Mouse (Mus musculus) midbrain, embryonic 14.5 days (tissue): Measurements from ENCODE around the gene Rgl3. TPM values are rescaled to one million over a fixed set of nuclear protein-coding genes. Genes with fewer than 3 reads are reported as not detected.
A peak's percentile ranks its signal among the peaks of the same experiment; 100 is the strongest.

Source experiments
- ATAC-seq: fragments of 200-750 bp; cut with Nextera tagmentation; 2 replicates; pipeline ENCODE4 v1.8.0; 2017; ENCODE audit warnings: moderate number of reproducible peaks, moderate library complexity; ENCODE audit not compliant: low FRiP score, low TSS enrichment
- DNase-seq: peaks from one replicate; pipeline ENCODE4 v3.0.0-alpha.2; 2015
- H3K27ac ChIP-seq: fragments of 300-500 bp; sonication (generic); replicated peaks from 2 replicates; pipeline ENCODE4 v1.5.1; 2014; ENCODE audit warnings: mild to moderate bottlenecking, low read depth, low read length, moderate library complexity
- H3K27me3 ChIP-seq: fragments of 300-500 bp; sonication (generic); 2 replicates; pipeline ENCODE4 v1.6.1; 2014; ENCODE audit warnings: low read length, control low read depth, mixed read lengths; ENCODE audit not compliant: control insufficient read depth, insufficient read depth
- H3K36me3 ChIP-seq: fragments of 300-500 bp; sonication (generic); 2 replicates; pipeline ENCODE4 v1.6.1; 2014; ENCODE audit warnings: low read length, control low read depth; ENCODE audit not compliant: control insufficient read depth, insufficient read depth
- H3K4me1 ChIP-seq: fragments of 300-500 bp; sonication (generic); 2 replicates; pipeline ENCODE4 v1.6.1; 2014; ENCODE audit warnings: mild to moderate bottlenecking, antibody characterized with exemption, low read length, control low read depth; ENCODE audit not compliant: control insufficient read depth, insufficient read depth
- H3K4me2 ChIP-seq: fragments of 300-500 bp; sonication (generic); 2 replicates; pipeline ENCODE4 v1.6.1; 2014; ENCODE audit warnings: mild to moderate bottlenecking, low read length, moderate library complexity
- H3K4me3 ChIP-seq: fragments of 300-500 bp; sonication (generic); replicated peaks from 2 replicates; pipeline ENCODE4 v1.5.1; 2014; ENCODE audit warnings: low read depth, low read length
- H3K9ac ChIP-seq: fragments of 300-500 bp; sonication (generic); replicated peaks from 2 replicates; pipeline ENCODE4 v1.6.1; 2014; ENCODE audit warnings: mild to moderate bottlenecking, low read length, moderate library complexity
- H3K9me3 ChIP-seq: fragments of 300-500 bp; sonication (generic); 2 replicates; pipeline ENCODE4 v1.6.1; 2016; ENCODE audit warnings: low read length, control low read depth, mixed read lengths; ENCODE audit not compliant: control insufficient read depth
- WGBS: fragments of 180-500 bp; shearing (Covaris S2); extraction: QIAGEN DNeasy Blood & Tissue Kit; methylation state at CpG from one replicate; pipeline ENCODE4 v1.1.7; 2014; 5-methylcytosine and 5-hydroxymethylcytosine counted together
- polyA plus RNA-seq: library from polyadenylated mRNA; unstranded; fragments of >200 nt; fragmentation: Nextera tagmentation; extraction: Ambion mirVana; gene quantifications from 2 replicates; pipeline ENCODE4 v1.2.1, GENCODE M21; 2014

Rgl3 gene
- polyA plus RNA-seq, 1 experiment from 2014 or later: 0.68 TPM

DNA sequence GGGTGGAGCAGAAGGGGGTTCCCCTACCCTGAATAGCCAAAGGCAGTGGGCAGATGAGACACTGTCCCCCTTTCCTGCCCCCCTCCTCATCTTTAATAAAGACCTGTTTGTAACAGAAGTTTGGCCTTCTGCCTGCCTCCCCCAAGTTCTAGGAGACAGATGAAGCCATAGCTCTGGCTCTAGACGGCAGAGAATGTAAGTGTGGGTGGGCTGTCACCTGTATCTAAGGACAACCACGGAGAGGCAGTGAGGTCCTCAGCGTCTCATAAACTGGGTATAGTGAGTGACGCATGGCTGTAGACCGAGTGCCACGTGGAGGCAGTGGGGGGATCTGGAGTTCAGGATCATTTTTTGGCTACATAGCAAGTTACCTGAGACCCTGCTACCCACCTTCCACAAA is 40.5 kb downstream of the Rgl3 start:
- WGBS: 68% methylated on average over 6 of the region's 6 CpGs
- Histone ChIP-seq H3K4me1 (0 out of 2 replicates have a peak, but pooled peaks cover 2% of the 10 kb centered on the region), H3K9me3 (no peaks in the 10 kb centered on the region), H3K27ac (no peak overlapping the region), H3K27me3 (no peaks in the 10 kb centered on the region), H3K9ac (no peak overlapping the region), H3K4me3 (no peak overlapping the region), H3K36me3 (peaks cover 20% of the 10 kb centered on the region; the same call in 1 of the 2 replicates), H3K4me2 (no peak overlapping the region)
- no peak for ATAC-seq
- no peak for DNase-seq

DNA sequence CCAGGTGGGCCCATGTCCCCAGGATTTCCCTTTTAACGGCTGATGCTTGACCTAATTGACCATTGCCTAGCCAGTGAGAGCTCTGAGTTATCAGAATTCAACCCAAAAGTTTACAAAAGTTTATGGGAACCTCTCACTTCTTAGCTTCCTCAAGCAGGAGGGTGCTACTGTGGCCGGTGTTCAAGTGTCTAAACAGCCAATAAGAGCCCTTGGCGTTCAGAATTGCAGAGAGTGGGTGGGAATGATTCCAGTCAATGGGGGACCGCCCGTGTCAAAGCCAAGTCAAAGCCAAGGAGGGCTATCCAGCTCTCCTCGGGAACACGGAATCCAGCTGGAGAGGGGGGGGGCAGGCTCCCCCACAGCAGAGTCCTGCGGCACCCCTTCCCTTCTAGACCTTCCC is 41.1 kb downstream of the Rgl3 start:
- WGBS: 60% methylated on average over 8 of the region's 8 CpGs

DNA sequence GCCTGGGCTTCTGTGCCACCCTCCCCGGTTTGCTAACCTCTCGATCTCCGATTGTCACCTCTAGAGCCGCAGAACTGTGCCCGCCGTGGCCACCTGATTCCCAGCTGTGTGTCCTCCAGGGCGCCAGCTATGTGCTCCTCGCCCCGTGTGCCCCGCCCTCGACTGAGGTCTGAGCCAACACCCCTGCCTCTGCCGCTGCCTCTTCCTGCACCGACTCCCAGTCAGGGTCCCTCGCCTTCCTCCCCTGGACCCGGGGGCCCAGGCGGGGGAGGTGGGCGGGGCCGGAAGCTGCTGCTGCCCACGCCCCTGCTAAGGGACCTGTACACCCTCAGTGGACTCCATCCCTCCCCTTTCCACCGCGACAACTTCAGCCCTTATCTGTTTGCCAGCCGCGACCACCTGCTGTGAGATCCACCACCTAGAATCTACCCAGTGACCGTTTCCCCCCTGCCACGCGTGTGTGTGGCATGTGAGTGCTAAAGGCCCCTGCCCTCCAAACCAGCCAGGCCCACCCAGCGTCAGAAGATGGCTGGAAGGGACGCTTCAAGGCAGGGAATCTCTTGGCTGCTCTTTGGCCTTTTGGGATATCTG is 41.6 kb downstream of the Rgl3 start:
- 6% methylated on average over 28 of the region's 28 CpGs for WGBS
- DNase-seq (no peak), ATAC-seq (no peak)
- no peak overlapping the region for H3K4me2 ChIP-seq
- no peaks in the 10 kb centered on the region for H3K4me1 ChIP-seq
- H3K9me3 ChIP-seq: no peaks in the 10 kb centered on the region
- H3K4me3 ChIP-seq: no peak overlapping the region
- H3K36me3 ChIP-seq: peaks cover 20% of the 10 kb centered on the region; the same call in 1 of the 2 replicates
- no peak overlapping the region for H3K27ac ChIP-seq
- no peaks in the 10 kb centered on the region for H3K27me3 ChIP-seq
- H3K9ac ChIP-seq: no peak overlapping the region

More for the DNA sequence above, 41.1 kb downstream of the Rgl3 start:
- Histone ChIP-seq H3K4me1 (no peaks in the 10 kb centered on the region), H3K4me3 (no peak overlapping the region), H3K36me3 (peaks cover 20% of the 10 kb centered on the region; the same call in 1 of the 2 replicates), H3K9ac (no peak overlapping the region), H3K4me2 (no peak overlapping the region), H3K9me3 (no peaks in the 10 kb centered on the region), H3K27me3 (no peaks in the 10 kb centered on the region), H3K27ac (no peak overlapping the region)
- DNase-seq (no peak), ATAC-seq (no peak)

DNA sequence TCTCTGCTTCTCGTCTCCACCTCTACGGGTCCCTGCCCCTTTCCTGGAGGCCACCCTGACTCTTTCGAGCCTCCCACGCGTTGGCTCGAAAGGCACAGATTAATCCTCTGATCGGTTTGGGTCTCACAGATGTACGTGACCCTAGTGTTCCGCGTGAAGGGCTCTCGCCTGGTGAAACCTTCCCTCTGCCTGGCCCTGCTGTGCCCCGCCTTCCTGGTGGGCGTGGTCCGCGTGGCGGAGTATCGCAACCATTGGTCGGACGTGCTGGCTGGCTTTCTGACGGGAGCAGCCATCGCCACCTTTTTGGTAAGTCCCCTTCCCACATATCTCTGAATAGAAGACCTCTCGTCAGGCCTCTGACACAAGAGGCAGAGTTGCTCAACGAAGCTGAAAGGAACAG is 45.0 kb downstream of the Rgl3 start:
- WGBS: 24% methylated on average over 23 of the region's 23 CpGs
- no peaks in the 10 kb centered on the region for H3K4me1 ChIP-seq
- H3K27me3 ChIP-seq: no peaks in the 10 kb centered on the region
- H3K27ac ChIP-seq: no peak overlapping the region
- no peak for DNase-seq
- no peak overlapping the region for H3K4me3 ChIP-seq
- no peaks in the 10 kb centered on the region for H3K9me3 ChIP-seq
- H3K36me3 ChIP-seq: peaks cover 42% of the 10 kb centered on the region
- no peak for ATAC-seq
- H3K9ac ChIP-seq: no peak overlapping the region
- H3K4me2 ChIP-seq: no peak overlapping the region

DNA sequence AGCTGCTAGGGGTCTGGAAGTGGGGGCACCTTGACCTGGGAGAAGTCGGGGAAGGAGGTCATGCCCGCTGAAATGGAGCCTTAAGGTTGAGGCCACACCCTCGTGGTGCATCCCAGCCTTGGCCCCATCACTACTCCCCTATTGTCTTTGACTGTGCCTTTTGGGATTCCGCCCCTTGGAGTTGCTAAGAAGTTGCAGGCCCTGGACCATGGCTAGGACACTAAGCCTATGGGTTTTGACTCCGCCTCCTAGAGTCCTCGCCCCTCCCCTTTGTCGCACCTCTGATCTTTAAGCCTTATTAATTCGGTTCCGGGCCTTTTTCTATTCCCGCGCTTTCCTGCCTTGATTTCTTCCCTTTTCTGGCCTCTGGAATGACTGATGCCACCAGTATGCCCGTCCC is 45.6 kb downstream of the Rgl3 start:
- ATAC-seq (no peak), DNase-seq (no peak)
- Histone ChIP-seq H3K4me3 (no peak overlapping the region), H3K27me3 (no peaks in the 10 kb centered on the region), H3K9me3 (no peaks in the 10 kb centered on the region), H3K4me2 (no peak overlapping the region), H3K4me1 (no peaks in the 10 kb centered on the region), H3K9ac (no peak overlapping the region), H3K27ac (no peak overlapping the region), H3K36me3 (peaks cover 46% of the 10 kb centered on the region)
- WGBS: 54% methylated on average over 12 of the region's 12 CpGs

DNA sequence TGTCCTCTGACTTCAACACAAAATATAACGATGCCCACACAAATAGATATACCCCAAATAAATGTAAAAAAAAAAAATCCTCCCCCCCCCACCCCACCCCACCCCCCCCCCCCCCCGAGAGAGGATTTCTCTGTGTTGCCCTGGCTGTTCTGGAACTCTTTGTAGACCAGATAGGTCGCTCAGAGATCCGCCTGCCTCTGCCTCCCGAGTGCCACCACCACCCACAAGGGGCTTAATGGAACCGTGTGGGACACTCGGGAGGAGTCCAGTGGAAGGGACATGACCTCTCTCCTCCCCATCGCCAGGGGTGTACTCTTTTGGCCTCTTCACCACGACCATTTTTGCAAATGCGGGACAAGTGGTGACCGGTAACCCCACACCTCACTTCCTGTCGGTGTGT is 46.2 kb downstream of the Rgl3 start:
- no peak overlapping the region for H3K4me3 ChIP-seq
- WGBS: 76% methylated on average over 12 of the region's 12 CpGs
- peaks cover 44% of the 10 kb centered on the region for H3K36me3 ChIP-seq

DNA sequence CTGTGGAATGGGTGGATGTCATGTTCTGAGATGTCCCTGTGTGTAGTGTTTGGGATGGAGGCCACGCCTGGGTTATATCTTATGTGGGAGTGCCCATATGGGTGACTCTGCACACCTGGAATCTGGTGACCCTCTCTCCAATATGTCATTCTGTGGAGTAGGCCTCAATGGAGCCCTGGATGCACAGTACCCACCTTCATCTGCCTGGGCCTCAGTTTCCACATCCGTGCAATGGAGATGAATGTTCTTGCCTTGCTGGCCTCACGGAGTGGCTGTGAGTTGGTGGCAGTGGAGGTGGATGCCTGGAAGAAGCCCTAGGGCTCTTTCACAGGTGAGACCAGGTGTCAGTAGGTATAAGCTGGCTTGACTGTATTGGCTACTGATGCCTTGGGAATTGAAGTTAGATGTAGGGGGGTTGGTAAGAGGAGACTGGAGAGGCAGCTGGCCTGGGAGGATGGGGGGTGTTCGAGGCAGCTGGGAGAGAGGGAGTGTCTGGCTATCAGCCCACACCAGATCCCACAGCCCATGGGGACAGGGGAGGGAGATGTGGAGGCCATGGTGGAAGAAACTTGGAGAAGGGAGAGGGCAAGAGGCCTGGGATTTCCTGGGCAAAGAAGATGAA is 50.9 kb downstream of the Rgl3 start:
- no peak for ATAC-seq
- Histone ChIP-seq H3K27ac (no peak overlapping the region), H3K9ac (peak overlapping the region; percentile 86), H3K36me3 (peaks cover 26% of the 10 kb centered on the region), H3K4me3 (peak overlapping the region; percentile 72), H3K27me3 (no peaks in the 10 kb centered on the region), H3K9me3 (no peaks in the 10 kb centered on the region), H3K4me2 (peak overlapping the region; percentile 61), H3K4me1 (peaks cover 10% of the 10 kb centered on the region)
- DNase-seq: no peak
- 87% methylated on average over 4 of the region's 4 CpGs for WGBS

More for the DNA sequence above, 46.2 kb downstream of the Rgl3 start:
- no peaks in the 10 kb centered on the region for H3K9me3 ChIP-seq
- no peak for DNase-seq
- no peak overlapping the region for H3K4me2 ChIP-seq
- no peak; the same call in 1 of the 2 replicates for ATAC-seq
- peaks cover 5% of the 10 kb centered on the region for H3K4me1 ChIP-seq
- H3K27me3 ChIP-seq: no peaks in the 10 kb centered on the region
- no peak overlapping the region for H3K9ac ChIP-seq
- no peak overlapping the region for H3K27ac ChIP-seq

DNA sequence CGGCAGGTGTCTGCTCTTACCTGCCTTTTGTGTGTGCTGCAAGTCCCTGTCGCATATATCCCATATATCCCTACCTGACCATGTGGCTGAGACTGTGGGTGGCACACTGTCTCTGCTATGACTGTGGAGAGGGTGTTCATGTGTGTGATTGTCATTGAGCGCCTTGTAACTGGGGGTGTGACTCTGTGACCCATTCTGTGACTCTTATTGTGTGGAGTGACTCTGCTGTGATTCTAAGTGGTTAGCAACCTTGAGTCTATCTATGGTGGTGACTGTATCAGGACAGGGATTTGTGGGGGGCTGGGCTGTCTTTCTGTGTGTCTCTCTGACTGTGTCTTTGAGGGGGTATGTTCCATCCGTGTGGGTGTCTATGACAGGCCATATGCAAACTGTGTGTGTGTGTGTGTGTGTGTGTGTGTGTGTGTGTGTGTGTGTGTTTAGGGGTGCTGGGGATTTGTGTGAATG is 51.5 kb downstream of the Rgl3 start:
- Histone ChIP-seq H3K9me3 (no peaks in the 10 kb centered on the region), H3K27me3 (no peaks in the 10 kb centered on the region), H3K9ac (peak overlapping the region; percentile 86), H3K36me3 (peaks cover 26% of the 10 kb centered on the region), H3K4me1 (peaks cover 10% of the 10 kb centered on the region), H3K4me2 (peak overlapping the region; percentile 61), H3K27ac (peak overlapping the region; percentile 81; the same call in 1 of the 2 replicates), H3K4me3 (peak overlapping the region; percentile 72)
- WGBS: 78% methylated on average over 4 of the region's 4 CpGs
- DNase-seq (no peak), ATAC-seq (no peak)
